Mouse (Mus musculus) CD4-positive helper T cell, adult 2 months (primary cell): Measurements from ENCODE around the gene Arpc4.
"Not testable (repeated sequence)": the region's sequence is repeated elsewhere in the genome, so short reads cannot be mapped to it uniquely, and the experiment has no call there.

Source experiments
- DNase-seq: peaks from one replicate; pipeline ENCODE4 v3.0.0-alpha.2; 2012; ENCODE audit warnings: low read depth, missing footprints, low spot score

Arpc4 gene

DNA sequence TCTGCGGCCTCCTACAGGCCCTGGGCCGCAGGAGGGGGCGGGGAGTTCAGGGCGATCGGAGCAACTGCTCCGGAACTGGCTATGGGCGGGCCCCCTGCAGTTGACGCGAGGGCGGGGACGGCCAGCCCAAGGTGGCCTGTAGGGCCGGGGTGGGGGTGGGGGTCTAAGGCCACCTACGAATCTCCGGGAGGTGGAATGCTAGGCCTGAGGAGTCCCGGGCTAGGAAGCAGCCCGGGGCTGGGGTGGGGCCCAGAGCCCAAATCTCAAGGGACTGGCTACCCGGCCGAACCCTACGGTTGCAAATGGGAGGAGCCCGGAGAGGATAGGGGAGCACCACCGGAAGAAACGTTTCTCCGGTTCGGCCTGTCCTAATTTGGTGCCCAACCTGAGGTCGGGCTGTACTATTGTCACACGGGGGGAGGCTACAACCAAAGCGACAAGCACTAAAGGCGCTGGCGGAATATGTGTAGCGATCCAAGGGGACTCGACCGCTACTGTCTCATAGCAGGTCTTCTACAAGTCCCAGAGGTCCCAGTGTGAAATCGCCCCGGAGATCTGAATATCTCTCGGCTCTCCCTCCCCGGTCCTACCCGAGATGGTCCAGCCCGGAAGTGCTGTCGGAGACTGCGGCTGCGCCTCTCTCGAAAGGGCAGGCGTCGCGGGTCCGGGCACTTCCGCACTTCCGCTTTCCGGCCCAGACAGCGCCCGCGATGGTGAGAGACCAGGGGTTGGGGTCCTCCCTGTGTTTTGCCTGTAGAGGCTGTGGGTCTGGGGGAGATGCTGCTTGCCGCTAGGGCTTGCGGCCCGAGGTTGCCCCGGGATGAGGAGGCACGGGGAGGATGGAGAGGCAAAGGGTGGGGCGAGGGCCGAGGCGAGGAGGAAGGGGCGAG is at the start of gene Arpc4, which contains the start of gene Tada3:
Gene Arpc4, plus strand, starts transcription at position 620 of the 890 bp plus-strand sequence.
Gene Tada3, minus strand, starts transcription at position 388 of the 890 bp plus-strand sequence.
- DNase-seq, result peak; percentile 94

- no peak for DNase-seq
Observed at GRCm38 (mm10) chr6:113329396-113329795, 48.5 kb upstream of the Arpc4 start.

- DNase-seq, result peak; percentile 68
Observed at GRCm38 (mm10) chr6:113330547-113330946, 47.4 kb upstream of the Arpc4 start.

- DNase-seq, result no peak
Observed at GRCm38 (mm10) chr6:113331721-113332120, 46.2 kb upstream of the Arpc4 start.

GRCm38 (mm10) chr6:113332734-113333133 is 45.2 kb upstream of the Arpc4 start:
- not testable (repeated sequence) for DNase-seq

DNA sequence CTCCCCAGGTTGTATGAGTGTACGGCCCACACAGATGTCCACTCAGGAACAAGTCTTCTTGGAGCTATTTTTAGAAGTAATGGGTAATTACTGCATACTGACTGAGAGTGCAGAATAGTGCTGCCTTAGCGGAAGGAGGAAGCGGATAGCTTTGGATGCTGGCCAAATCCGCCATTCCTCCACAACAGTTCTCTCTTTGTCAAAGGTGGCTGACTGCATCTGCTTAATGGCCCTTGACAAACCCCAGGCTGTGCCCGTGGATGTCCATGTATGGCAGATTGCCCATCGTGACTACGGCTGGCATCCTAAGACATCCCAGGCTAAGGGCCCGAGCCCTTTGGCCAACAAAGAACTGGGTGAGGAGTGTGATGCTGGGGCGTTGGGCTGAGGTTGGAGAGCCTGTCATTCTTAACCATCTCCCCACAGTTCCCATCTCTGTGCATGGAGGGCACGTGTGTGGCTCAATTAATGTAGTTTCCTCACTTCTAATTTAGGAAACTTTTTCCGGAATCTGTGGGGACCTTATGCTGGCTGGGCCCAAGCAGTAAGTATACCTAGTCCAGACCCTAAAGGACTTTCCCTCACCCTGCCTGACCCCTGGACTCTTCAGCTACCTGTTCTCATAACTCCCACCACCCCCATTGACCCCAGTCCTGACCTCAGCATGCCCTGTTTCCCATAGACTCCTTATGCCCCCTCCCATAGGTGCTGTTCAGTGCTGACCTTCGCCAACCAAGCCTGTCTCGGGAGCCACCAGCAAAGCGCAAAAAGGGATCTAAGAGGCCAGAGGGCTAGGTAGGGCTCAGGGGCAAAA is 44.6 kb upstream of the Arpc4 start:
- no peak for DNase-seq

DNA sequence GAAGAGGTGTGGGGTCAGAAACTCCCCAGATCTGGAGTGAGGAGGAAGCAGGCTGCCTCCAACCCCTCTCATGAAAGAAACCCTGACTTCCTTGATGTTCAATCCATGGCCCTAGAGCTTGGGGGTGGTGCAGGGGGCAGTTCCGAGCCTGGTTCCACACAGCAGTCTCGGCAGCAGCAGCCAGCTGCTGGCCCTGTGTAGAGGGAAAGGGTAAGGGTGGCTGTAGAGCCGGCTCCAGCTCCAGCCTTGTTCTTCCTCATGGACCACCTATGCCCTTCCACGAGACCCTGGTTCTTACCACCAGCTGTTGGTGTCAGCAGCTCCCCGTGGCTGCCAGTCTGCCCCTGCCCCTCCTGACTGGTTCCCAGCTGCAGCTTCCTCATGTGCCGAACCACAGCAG is 43.7 kb upstream of the Arpc4 start:
- no peak for DNase-seq

- DNase-seq, result no peak
Observed at GRCm38 (mm10) chr6:113336852-113337620, 40.9 kb upstream of the Arpc4 start.

DNA sequence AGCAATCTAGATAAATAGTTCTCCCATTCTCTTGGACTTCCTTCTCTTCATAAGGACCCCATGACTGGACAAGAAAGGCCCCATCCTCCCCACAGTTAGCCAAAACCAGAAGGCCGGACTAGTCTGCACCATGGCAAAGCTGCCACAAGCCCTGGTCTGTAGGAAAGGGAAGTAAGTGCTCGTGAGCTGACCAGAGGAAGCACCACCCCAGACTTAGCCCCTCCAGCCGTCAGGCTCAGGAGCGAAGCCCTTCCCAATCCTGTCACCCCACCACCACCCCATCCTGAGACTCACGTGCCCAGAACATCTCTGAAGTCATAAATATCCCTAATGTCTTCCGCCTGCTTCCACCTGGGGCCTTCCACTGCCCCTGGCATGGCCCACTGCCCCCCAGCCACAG is 36.3 kb upstream of the Arpc4 start:
- DNase-seq, result no peak

DNA sequence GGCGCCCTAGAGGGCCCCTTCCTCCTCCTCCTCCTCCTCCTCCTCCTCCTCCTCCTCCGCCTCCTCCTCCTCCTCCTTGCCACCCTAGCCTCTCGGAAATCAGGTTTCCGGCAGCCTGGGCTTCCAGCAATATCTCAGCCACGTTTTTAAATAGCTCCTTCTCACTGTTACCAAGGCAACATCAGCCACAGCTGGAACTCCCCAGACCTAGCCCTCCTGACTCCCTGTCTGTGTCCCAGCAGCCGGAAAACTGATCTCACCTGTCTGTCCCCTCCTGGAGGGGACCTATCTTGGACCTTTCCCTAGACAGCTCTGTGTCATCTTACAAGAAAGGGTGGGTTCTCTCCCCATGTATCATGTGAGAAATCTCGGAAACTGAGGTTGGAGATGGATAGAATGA is 35.6 kb upstream of the Arpc4 start:
- no peak for DNase-seq

GRCm38 (mm10) chr6:113343177-113344092 is 34.5 kb upstream of the Arpc4 start, which contains the start of gene Camk1:
TSS of gene Camk1 (minus strand) at chr6:113343984.
- DNase-seq, result no peak

DNA sequence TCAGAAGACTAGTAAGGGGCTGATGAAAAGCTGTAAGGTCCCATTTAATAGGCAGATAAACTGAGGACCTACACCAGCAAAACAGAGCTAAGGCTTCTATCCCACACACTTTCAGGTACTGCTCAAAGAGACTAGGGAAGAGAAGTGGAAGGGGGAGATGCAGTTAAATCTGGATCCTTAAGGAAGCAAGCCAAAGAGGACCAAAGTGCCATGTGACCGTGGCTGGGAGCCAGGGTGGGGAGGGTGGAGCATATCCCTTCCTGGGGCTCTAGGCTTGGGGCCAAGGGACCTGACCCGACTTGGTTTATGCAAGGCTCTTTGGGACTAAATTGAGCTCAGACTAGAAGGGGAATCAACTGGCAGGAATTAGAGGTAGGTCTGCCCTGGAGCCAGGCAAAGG is 33.6 kb upstream of the Arpc4 start:
- DNase-seq, result no peak

GRCm38 (mm10) chr6:113346897-113347296 is 31.0 kb upstream of the Arpc4 start:
- DNase-seq, result no peak

DNA sequence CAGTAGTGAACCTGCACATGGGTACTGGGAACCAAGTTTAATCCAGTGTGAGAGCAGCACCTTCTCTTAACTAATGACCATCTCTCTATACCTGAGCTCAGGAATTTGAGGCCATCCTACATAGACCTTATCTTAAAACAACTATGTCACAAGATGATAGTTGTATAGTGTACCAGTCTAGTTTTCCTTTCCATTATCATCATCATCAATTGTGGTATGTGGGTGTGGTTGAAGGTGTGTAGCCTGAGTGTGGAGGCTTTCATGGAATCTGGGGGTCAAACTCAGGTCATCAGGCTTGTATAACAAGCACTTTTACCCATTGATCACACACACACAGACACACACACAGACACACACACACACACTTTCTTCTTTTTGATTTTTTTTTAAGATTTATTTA is 27.4 kb upstream of the Arpc4 start:
- DNase-seq, result no peak

DNA sequence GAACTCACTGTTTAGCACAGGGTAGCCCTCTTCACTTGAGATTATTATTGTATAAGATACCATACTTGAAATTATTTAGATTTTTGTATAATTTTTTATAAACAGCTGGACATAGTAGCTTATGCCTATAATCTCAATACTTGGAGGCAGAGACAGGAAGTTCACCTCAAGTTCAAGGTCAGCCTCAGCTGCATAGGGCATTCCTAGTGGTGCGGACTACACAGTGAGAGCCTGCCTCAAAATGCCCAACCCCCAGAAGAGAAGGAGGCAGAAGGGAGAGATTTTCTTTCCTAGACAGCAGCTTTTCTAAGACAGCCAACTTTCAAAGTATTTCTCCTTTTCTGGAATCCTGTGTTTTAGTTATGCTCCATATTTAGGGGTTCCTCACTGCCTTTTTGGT is 26.8 kb upstream of the Arpc4 start:
- DNase-seq, result no peak

DNA sequence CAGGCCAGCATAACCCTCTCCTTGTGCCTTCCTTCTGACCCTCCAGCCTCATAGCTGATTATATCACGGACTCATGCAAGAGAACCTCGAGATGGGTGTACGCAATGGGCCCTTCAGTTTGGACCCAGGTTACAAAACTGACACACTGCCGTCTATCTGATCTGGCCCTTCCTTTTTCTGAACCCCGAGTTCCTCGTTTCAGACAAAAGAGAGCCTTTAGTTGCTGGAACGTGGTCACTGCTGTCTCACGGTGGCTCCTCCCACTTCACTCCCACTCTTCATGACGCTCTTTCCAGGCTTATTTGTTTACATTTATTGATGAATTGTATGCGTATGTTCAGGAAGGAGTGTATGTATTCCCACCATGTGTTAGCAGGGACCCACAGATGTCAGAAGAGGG is 26.3 kb upstream of the Arpc4 start:
- no peak for DNase-seq

- no peak for DNase-seq
Observed at GRCm38 (mm10) chr6:113352820-113353219, 25.1 kb upstream of the Arpc4 start.

DNA sequence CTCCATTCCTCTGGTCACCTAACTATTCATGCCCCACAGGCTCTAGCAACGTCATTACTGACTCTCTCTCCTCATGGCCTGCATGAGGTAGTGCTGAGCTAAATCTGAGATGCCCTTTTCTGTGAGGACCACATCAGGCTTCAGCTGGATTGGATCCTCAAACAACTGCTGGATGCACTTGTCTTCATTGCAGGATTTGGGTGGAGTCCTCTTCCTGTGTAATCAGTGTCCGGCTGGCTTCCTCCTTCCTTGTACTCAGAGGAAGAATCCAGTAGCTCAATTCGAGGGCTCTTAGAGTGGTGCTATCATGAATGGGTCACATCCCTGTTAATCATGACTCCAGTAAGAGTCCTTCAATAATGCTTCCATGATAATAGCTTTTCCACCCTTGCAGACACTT is 24.2 kb upstream of the Arpc4 start:
- DNase-seq, result no peak

GRCm38 (mm10) chr6:113361476-113361875 is 16.4 kb upstream of the Arpc4 start:
- DNase-seq, result no peak

DNA sequence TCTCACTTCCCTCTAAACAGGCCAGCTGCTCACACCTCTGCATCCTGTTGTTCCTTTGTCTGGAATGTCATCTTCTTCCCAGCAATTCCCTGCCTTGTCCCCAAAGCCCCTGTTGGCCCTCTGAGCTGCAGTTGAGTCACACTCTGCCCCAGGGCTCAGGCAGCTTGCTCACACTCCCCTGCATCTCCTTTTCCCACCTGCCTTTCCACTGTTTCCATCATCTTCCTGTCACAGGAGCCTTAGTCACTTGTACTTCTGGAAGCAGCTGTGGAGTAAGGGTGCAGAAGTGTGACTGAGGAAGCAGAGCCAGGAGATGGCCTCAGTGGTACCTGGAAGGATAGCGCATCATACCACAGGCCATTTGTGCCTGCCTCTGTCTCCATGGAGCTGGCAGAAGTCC is 15.7 kb upstream of the Arpc4 start:
- DNase-seq, result no peak
